Mouse (Mus musculus): Measurements from ENCODE around the gene Kif18b. TPM values are rescaled to one million over a fixed set of nuclear protein-coding genes. Genes with fewer than 3 reads are reported as not detected.
A peak's percentile ranks its signal among the peaks of the same experiment; 100 is the strongest.

The Kif18b gene
- total and polyA plus RNA-seq, 3 experiments: 36.1 to 116 (median 45.7) TPM

- Histone ChIP-seq H3K4me3 (ENCODE audit: control insufficient read depth in 1 of 2, insufficient read depth in 1 of 2, low read depth in 2 of 2, low read length in 2 of 2) (no peak overlapping the region), H3K9ac (ENCODE audit: control insufficient read depth, low read depth, low read length, poor library complexity, severe bottlenecking) (no peak overlapping the region), H3K27ac (ENCODE audit: control insufficient read depth, low read depth, low read length) (no peak overlapping the region), H3K27me3 (ENCODE audit: control insufficient read depth in 1 of 2, insufficient read depth in 2 of 2, low read length in 2 of 2) (no peaks in the 10 kb centered on the region), H3K4me1 (ENCODE audit: control insufficient read depth in 1 of 2, insufficient read depth in 2 of 2, low read length in 2 of 2) (no peaks in the 10 kb centered on the region), H3K36me3 (ENCODE audit: control insufficient read depth in 1 of 2, insufficient read depth in 2 of 2, low read length in 2 of 2) (peaks cover 0 to 41% of the 10 kb centered on the region in 2 experiments; a peak in 2 of 4 replicates), H3K9me3 (replicated peaks; ENCODE audit: insufficient read depth, low read length) (no peaks in the 10 kb centered on the region), H3K79me2 (ENCODE audit: control insufficient read depth, insufficient read depth, low read length, poor library complexity) (0 out of 2 replicates have a peak, but pooled peaks cover 1% of the 10 kb centered on the region)
- TF ChIP-seq ZC3H11A (IDR thresholded peaks at IDR 0.05; ENCODE audit: low read depth, low read length): peak; percentile 1; the same call in 1 of the 2 replicates
- no peak for TF ChIP-seq TBP (IDR thresholded peaks at IDR 0.05; ENCODE audit: low read depth, low read length)
- peak; percentile 51 to 71 (median 57) for TF ChIP-seq CTCF (IDR thresholded peaks at IDR 0.05 in 2 of 3, conservative IDR thresholded peaks at IDR 0.05 in 1 of 3; ENCODE audit: control insufficient read depth in 1 of 3, insufficient read depth in 1 of 3, low read depth in 2 of 3, low read length in 3 of 3, poor library complexity in 1 of 3, severe bottlenecking in 1 of 3)
- peak; percentile 28 for TF ChIP-seq RAD21 (IDR thresholded peaks at IDR 0.05; ENCODE audit: low read depth, low read length)
- TF ChIP-seq SMC3 (IDR thresholded peaks at IDR 0.05; ENCODE audit: low read depth, low read length): peak; percentile 52
- DNase-seq (ENCODE audit: low read depth, low spot score): peak; percentile 80
Observed at GRCm38 (mm10) chr11:102864272-102864671, 60.7 kb downstream of the Kif18b start.

- H3K36me3 ChIP-seq (ENCODE audit: control insufficient read depth in 1 of 2, insufficient read depth in 2 of 2, low read length in 2 of 2): peaks cover 0 to 42% of the 10 kb centered on the region in 2 experiments; a peak in 2 of 4 replicates
- TF ChIP-seq MAFK (IDR thresholded peaks at IDR 0.05; ENCODE audit: borderline replicate concordance, low read depth, low read length): no peak
- TF ChIP-seq SMC3 (IDR thresholded peaks at IDR 0.05; ENCODE audit: low read depth, low read length): no peak
- no peak for TF ChIP-seq TCF12 (IDR thresholded peaks at IDR 0.05; ENCODE audit: low read depth, low read length)
- TF ChIP-seq CHD1 (IDR thresholded peaks at IDR 0.05; ENCODE audit: low read depth, low read length): no peak
- no peak for TF ChIP-seq TBP (IDR thresholded peaks at IDR 0.05; ENCODE audit: low read depth, low read length)
- TF ChIP-seq CHD2 (IDR thresholded peaks at IDR 0.05; ENCODE audit: low read length): no peak
- TF ChIP-seq E2F4 (IDR thresholded peaks at IDR 0.05; ENCODE audit: borderline replicate concordance, low read depth, low read length): no peak
- no peak for TF ChIP-seq RAD21 (IDR thresholded peaks at IDR 0.05; ENCODE audit: low read depth, low read length)
- no peak for TF ChIP-seq TAL1 (IDR thresholded peaks at IDR 0.05; ENCODE audit: low read length)
- no peak for TF ChIP-seq SIN3A (IDR thresholded peaks at IDR 0.05; ENCODE audit: low read length)
- TF ChIP-seq HCFC1 (IDR thresholded peaks at IDR 0.05; ENCODE audit: low read depth, low read length): no peak
- TF ChIP-seq ZKSCAN1 (IDR thresholded peaks at IDR 0.05; ENCODE audit: low read depth, low read length): no peak
- no peak for TF ChIP-seq MYB (IDR thresholded peaks at IDR 0.05; ENCODE audit: low read depth, low read length)
- no peak for TF ChIP-seq RCOR1 (IDR thresholded peaks at IDR 0.05; ENCODE audit: low read depth, low read length)
- TF ChIP-seq BHLHE40 (IDR thresholded peaks at IDR 0.05; ENCODE audit: borderline replicate concordance, low read depth, low read length): no peak
- DNase-seq (ENCODE audit: low read depth, low spot score): no peak
- H3K9ac ChIP-seq (ENCODE audit: control insufficient read depth, low read depth, low read length, poor library complexity, severe bottlenecking): no peak overlapping the region
- no peaks in the 10 kb centered on the region for H3K9me3 ChIP-seq (replicated peaks; ENCODE audit: insufficient read depth, low read length)
- H3K79me2 ChIP-seq (ENCODE audit: control insufficient read depth, insufficient read depth, low read length, poor library complexity): 0 out of 2 replicates have a peak, but pooled peaks cover 1% of the 10 kb centered on the region
- no peak overlapping the region for H3K27ac ChIP-seq (ENCODE audit: control insufficient read depth, low read depth, low read length)
- no peaks in the 10 kb centered on the region for H3K4me1 ChIP-seq (ENCODE audit: control insufficient read depth in 1 of 2, insufficient read depth in 2 of 2, low read length in 2 of 2)
- no peak overlapping the region for H3K4me3 ChIP-seq (ENCODE audit: control insufficient read depth in 1 of 2, insufficient read depth in 1 of 2, low read depth in 2 of 2, low read length in 2 of 2)
- H3K27me3 ChIP-seq (ENCODE audit: control insufficient read depth in 1 of 2, insufficient read depth in 2 of 2, low read length in 2 of 2): no peaks in the 10 kb centered on the region
Observed at GRCm38 (mm10) chr11:102859933-102860332, 65.0 kb downstream of the Kif18b start.
